Mouse (Mus musculus) T-cell, adult 2 months (primary cell): ENCODE results near the gene Nck2.

Source experiments
- DNase-seq: peaks from one replicate; pipeline ENCODE4 v3.0.0; 2022; ENCODE audit warnings: low spot score

Gene Nck2

DNA sequence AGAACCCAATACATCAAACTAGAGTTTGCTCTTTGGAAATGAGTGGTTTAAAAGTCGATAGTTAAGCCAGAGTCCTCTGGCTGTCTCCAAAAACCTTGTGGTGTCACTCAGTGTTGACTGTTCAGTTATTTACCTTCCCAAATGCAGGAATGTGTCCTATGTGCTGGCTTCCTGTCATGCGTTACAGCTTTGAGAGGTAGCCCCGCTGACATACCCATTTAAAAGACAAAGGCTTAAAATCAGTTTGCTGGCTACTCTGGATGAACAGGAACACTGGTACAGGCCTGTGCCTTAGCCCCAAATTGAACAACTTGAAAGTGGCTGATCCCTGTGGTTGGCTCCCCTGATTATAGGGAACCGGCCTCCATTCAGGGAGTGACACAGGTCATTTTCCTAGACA, 126.7 kb downstream of the Nck2 start:
- no peak for DNase-seq

DNA sequence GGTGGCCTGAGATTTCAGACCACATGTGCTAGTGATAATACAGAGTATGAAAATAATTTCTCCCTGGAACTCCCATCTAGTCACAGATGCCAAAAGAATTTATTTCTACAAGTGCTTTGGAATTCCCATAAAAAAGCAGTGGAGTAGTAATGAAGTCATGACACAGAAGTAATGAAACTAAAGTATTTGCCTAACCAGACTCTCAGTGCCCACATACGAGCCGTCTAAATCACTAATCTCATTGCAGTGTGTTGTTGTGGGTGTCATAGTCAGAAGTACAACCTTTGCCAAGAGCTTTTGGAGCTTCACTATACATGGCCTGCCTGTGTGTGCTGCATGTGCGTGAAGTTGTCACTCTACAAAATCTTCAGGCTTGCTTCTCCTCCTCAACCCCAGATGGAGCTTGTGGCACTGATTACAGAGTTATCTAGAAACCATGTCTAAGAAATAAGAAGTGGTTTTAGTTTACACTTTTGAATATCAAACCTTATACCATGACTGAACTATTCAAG, 130.5 kb downstream of the Nck2 start:
- DNase-seq: no peak

DNA sequence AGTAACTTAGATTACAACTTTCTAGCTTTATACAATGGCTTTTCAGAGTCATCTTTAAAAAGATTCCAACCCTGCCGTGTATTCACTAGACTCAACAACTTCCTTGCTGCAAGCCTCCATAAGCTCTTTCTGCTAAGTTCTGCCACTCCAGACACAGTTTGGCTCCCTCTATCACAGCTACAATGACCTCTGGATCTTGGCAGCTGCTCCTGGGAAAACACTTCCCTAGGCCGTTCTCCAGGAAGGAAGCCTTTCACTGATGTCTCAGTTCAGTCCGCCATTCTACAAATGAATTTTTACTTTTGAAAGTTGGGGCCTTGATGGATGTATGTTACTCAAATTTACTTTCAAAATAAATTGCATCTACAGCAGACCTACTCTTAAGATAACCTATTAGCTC, 133.0 kb downstream of the Nck2 start:
- no peak for DNase-seq

DNA sequence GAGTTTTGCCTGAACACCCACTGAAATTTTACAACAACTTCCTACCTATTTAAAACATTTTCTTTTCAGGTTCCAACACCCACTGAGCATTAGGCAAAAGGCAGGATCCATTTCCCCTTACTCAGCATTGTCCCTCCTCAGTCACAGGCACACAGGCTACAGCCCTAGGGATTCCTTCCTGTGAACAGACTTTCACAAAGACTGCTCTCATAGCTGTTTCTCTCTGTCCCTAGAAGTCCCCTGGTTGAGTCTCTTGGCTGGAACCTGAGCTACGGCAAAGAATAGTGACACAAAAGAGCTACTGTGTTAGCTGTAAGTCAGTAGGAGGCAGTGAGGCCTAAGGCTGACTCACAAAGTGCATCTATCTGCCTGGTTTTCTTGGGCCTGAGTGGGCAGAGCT, 139.2 kb downstream of the Nck2 start:
- DNase-seq: no peak

DNA sequence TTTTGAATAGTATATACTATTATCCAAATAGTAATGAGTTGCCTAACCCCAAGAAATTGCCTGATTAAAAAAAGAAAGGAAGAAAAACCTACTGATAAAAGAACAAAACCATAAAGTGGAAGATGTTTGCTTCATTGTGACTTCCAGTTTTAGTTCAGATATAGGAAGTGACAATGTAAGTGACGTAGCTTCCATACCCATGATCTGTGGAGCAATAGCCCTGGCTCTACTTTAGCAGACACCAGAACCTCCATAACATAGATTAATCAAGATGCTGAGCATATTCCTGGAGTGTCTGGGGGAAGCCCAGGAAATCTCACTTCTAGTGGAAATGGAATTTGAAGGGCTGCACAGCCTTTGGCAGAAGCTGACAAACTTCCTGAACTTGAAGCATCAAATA, 144.6 kb downstream of the Nck2 start:
- DNase-seq: no peak

DNA sequence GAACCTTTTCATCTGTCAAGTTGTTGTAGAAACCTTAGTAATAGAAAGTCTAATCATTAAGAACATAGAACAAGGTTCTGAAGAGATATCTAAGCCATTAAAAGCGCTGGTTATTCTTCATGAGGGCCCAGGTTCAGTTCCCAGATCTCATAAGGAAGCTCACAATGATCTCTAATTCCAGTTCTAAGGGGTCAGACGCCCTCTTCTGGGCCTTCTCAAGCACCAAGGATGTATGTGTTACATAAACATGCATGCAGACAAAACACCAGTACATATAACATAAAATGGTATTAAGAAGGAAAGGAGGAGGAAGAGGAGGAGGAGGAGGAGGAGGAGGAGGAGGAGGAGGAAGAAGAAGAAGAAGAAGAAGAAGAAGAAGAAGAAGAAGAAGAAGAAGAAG, 145.5 kb downstream of the Nck2 start:
- DNase-seq: no peak

DNA sequence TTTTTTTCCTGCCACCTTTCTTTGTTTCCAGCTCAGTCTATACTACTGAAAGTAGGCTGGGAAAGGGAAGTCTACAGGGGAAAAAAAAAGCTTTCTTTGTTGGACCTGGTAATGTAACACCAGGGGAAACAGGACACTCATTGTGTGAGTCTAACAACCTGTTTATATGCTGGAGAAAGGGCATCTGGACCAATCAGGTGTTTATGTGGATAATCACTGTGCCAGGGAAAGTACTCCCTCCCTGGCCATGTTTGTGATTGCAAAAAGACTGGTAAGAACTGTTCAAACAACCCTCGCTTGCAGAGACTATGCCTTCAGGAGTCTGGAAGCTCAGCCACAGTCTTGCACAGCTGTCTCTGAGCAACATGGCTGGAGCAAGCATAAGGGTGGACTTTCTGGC, 146.3 kb downstream of the Nck2 start:
- no peak for DNase-seq

DNA sequence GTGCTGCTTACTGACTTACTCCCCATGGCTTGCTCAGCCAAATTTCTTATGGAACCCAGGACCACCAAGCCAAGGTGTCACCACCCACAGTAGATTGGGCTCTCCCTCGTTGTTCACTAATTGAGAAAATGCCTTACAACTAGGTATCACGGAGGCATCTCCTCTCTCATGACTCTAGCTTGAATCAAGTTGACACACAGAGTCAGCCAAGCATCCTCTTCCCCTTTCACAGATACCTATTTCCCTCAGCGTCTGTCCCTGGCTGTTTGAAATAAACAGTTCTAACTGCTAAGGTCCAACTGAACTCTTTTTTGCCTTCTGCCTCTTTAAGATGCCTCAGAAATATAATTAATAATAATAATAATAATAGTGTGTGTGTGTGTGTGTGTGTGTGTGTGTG, 148.7 kb downstream of the Nck2 start:
- DNase-seq: no peak

DNA sequence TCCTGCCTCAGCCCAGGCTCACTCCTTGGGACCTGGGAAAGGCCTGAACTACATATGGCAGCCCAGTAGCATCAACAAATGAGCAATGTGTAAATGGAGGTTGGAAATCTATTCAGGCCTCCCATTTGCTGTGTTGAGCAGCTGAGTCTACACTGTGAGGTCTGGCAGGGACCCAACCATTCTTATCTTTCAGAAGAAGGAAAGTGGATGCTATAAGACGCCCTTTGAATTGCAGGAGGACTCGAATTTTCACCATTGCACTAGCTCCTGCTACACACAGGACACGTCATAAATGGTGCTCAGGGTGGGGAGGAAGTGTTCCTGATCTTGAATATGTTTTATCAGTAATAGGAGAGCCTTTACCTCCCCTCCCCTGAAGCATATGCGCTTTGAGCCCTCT, 150.4 kb downstream of the Nck2 start:
- no peak for DNase-seq

DNA sequence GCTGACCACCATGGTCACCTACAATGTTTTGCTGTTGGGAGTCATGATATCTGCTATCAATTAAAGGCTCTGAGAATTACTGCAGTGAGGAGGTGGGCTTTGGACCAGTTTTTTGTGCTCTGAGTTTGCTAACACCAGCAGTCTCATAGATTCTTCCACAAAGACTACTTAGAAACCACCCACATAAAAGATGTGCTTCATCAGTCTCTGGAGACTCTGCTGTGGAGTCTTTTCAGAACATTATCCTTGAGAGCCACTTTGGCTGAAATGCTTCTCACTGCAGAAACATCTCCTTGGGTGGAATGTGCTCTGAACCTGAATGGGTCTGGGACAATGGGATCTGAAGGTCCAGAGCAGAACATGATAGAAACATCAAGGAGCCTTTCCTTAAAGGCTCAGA, 153.4 kb downstream of the Nck2 start:
- no peak for DNase-seq

DNA sequence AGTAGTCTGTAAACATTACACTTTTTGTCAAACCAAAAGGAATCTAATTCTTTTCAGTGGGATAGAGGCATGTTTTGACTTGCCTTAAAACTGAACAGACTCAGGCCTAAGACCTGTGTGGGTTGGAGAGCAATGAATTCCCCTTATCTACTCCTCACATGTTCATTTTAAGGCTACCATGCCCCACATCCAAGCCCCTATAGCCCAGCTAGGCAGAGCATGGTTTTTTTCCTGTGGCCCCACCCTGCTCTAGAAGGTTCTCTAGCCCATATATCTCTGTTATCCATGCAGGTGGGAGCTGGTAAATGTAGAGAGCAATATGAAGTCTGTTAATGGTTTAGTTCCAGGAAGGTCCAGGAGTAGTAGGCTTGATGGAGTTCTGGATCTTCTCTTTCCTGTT, 155.1 kb downstream of the Nck2 start:
- DNase-seq: no peak

DNA sequence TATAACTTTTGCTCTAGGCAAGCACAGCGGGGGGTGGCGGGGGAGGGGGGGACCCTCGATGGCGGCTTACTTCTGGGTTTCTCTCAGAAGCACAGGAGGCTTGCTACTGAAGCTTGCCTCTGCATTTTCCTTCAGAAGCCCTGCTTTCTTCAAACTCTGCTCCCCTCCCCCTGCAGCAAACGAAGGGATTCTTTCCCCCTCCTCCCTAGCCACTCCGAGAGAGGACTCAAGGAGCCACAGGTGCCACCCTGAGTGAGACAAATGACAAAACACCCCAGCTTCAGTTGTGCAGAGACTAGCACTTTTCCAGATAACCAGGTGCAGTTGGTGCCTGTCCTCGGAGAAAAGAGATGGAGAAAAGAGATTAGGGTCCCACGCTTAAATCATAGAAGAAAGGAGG, 156.7 kb downstream of the Nck2 start:
- DNase-seq: no peak

DNA sequence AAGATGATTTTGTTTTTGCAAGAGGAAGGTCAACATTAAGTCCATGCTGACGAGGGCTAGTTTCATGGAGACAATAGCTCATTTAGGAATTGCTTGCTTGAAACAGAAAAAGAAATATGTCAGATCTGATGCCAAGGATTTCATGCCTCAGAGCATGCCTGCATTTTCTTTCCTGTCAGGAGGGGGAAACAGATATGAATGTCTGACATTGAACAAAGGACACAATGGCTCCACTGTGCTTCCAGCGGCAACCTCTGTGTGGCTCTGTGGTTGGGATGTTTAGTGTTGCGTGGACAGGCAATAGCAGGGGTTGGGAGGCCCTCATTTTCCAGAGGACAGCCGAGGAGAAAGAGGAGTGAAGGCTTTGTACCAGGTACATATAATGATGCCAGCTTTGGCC, 171.6 kb downstream of the Nck2 start:
- no peak for DNase-seq
